Mouse (Mus musculus) heart, embryonic 12.5 days (tissue): ENCODE measurements at regions not wholly inside any gene's neighbourhood (a gene's known extent, or its start where the extent isn't known, plus 50 kb on each side); places are given as distances from the start of the nearest gene placed in this dataset.

Source experiments
- ATAC-seq: fragments of 200-750 bp; cut with Nextera tagmentation; 2 replicates; pipeline ENCODE4 v1.8.0; 2017; ENCODE audit warnings: moderate TSS enrichment, moderate library complexity; ENCODE audit not compliant: insufficient number of reproducible peaks, low FRiP score
- H3K27ac ChIP-seq: fragments of 300-500 bp; sonication (generic); 2 replicates; pipeline ENCODE4 v1.5.1; 2016; ENCODE audit warnings: mild to moderate bottlenecking, moderate library complexity; ENCODE audit not compliant: poor library complexity, severe bottlenecking
- H3K27me3 ChIP-seq: fragments of 300-500 bp; sonication (generic); replicated peaks from 2 replicates; pipeline ENCODE4 v1.6.1; 2016; ENCODE audit warnings: mild to moderate bottlenecking, moderate library complexity
- H3K36me3 ChIP-seq: fragments of 300-500 bp; sonication (generic); 2 replicates; pipeline ENCODE4 v1.6.1; 2016; ENCODE audit warnings: mild to moderate bottlenecking, moderate library complexity
- H3K4me1 ChIP-seq: fragments of 300-500 bp; sonication (generic); replicated peaks from 2 replicates; pipeline ENCODE4 v1.6.1; 2016; ENCODE audit warnings: mild to moderate bottlenecking
- H3K4me2 ChIP-seq: fragments of 300-500 bp; sonication (generic); 2 replicates; pipeline ENCODE4 v1.6.1; 2016; ENCODE audit warnings: mild to moderate bottlenecking, moderate library complexity
- H3K4me3 ChIP-seq: fragments of 300-500 bp; sonication (generic); 2 replicates; pipeline ENCODE4 v1.5.1; 2016; ENCODE audit warnings: mild to moderate bottlenecking
- H3K9ac ChIP-seq: fragments of 300-500 bp; sonication (generic); 2 replicates; pipeline ENCODE4 v1.6.1; 2016; ENCODE audit warnings: mild to moderate bottlenecking, moderate library complexity
- H3K9me3 ChIP-seq: fragments of 300-500 bp; sonication (generic); replicated peaks from 2 replicates; pipeline ENCODE4 v1.6.1; 2016; ENCODE audit warnings: mild to moderate bottlenecking, moderate library complexity
- WGBS: fragments of 180-500 bp; shearing (Covaris S2); methylation state at CpG from one replicate; pipeline ENCODE4 v1.1.7; 2016; 5-methylcytosine and 5-hydroxymethylcytosine counted together

- Histone ChIP-seq H3K4me3 (no peak overlapping the region), H3K27me3 (no peaks in the 10 kb centered on the region; the same call in none of the 2 replicates), H3K4me2 (no peak overlapping the region), H3K4me1 (no peaks in the 10 kb centered on the region), H3K9ac (no peak overlapping the region), H3K36me3 (no peaks in the 10 kb centered on the region), H3K9me3 (no peaks in the 10 kb centered on the region), H3K27ac (no peak overlapping the region)
- ATAC-seq, result no peak
- 75% methylated on average over 6 of the region's 6 CpGs for WGBS
These were observed 210.4 kb upstream of the Cdh4 start for GRCm38 (mm10) chr2:179231708-179232354.

- Histone ChIP-seq H3K27ac (no peak overlapping the region), H3K9me3 (no peaks in the 10 kb centered on the region), H3K4me2 (no peak overlapping the region), H3K4me1 (no peaks in the 10 kb centered on the region), H3K27me3 (no peaks in the 10 kb centered on the region), H3K9ac (no peak overlapping the region), H3K36me3 (no peaks in the 10 kb centered on the region), H3K4me3 (no peak overlapping the region)
- no peak for ATAC-seq
- 77% methylated on average over 11 of the region's 11 CpGs for WGBS
These were observed 204.1 kb upstream of the Cdh4 start for GRCm38 (mm10) chr2:179238166-179238565.

- Histone ChIP-seq H3K4me2 (no peak overlapping the region), H3K9ac (no peak overlapping the region), H3K27me3 (no peaks in the 10 kb centered on the region), H3K9me3 (no peaks in the 10 kb centered on the region), H3K4me1 (no peaks in the 10 kb centered on the region), H3K4me3 (no peak overlapping the region), H3K36me3 (no peaks in the 10 kb centered on the region), H3K27ac (no peak overlapping the region)
- no peak for ATAC-seq
- WGBS, result 68% methylated on average over 2 of the region's 2 CpGs
These were observed 181.3 kb upstream of the Cdh4 start for GRCm38 (mm10) chr2:179260892-179261291.

- WGBS, result 69% methylated on average over 4 of the region's 4 CpGs
- Histone ChIP-seq H3K27me3 (no peaks in the 10 kb centered on the region), H3K27ac (no peak overlapping the region), H3K9ac (no peak overlapping the region), H3K4me2 (no peak overlapping the region), H3K4me3 (no peak overlapping the region), H3K36me3 (no peaks in the 10 kb centered on the region), H3K9me3 (no peaks in the 10 kb centered on the region), H3K4me1 (no peaks in the 10 kb centered on the region)
- ATAC-seq, result no peak
These were observed 178.3 kb upstream of the Cdh4 start for GRCm38 (mm10) chr2:179263888-179264287.

GRCm38 (mm10) chr2:179265436-179265835 is 176.8 kb upstream of the Cdh4 start:
- no peaks in the 10 kb centered on the region for H3K27me3 ChIP-seq
- no peak overlapping the region for H3K27ac ChIP-seq
- H3K9ac ChIP-seq, result no peak overlapping the region
- H3K4me1 ChIP-seq, result no peaks in the 10 kb centered on the region
- ATAC-seq, result no peak
- WGBS, result 65% methylated on average over 5 of the region's 5 CpGs
- H3K36me3 ChIP-seq, result no peaks in the 10 kb centered on the region
- no peaks in the 10 kb centered on the region for H3K9me3 ChIP-seq
- no peak overlapping the region for H3K4me3 ChIP-seq
- H3K4me2 ChIP-seq, result no peak overlapping the region

GRCm38 (mm10) chr2:179277204-179277886 is 164.9 kb upstream of the Cdh4 start:
- no peak for ATAC-seq
- Histone ChIP-seq H3K4me3 (no peak overlapping the region), H3K9ac (no peak overlapping the region), H3K36me3 (no peaks in the 10 kb centered on the region), H3K27ac (no peak overlapping the region), H3K4me2 (no peak overlapping the region), H3K4me1 (no peaks in the 10 kb centered on the region), H3K9me3 (no peaks in the 10 kb centered on the region), H3K27me3 (no peaks in the 10 kb centered on the region)
- WGBS, result 73% methylated on average over 15 of the region's 15 CpGs

- Histone ChIP-seq H3K9me3 (no peaks in the 10 kb centered on the region), H3K4me3 (no peak overlapping the region), H3K27ac (no peak overlapping the region), H3K4me1 (no peaks in the 10 kb centered on the region), H3K36me3 (no peaks in the 10 kb centered on the region), H3K9ac (no peak overlapping the region), H3K27me3 (no peaks in the 10 kb centered on the region), H3K4me2 (no peak overlapping the region)
- ATAC-seq, result no peak
- 62% methylated on average over 4 of the region's 4 CpGs for WGBS
These were observed 164.3 kb upstream of the Cdh4 start for GRCm38 (mm10) chr2:179277887-179278282.

- H3K4me3 ChIP-seq, result no peak overlapping the region
- no peak overlapping the region for H3K4me2 ChIP-seq
- H3K4me1 ChIP-seq, result no peaks in the 10 kb centered on the region
- H3K27ac ChIP-seq, result no peak overlapping the region
- H3K9ac ChIP-seq, result no peak overlapping the region
- H3K27me3 ChIP-seq, result no peaks in the 10 kb centered on the region
- WGBS, result 80% methylated on average over 6 of the region's 6 CpGs
- no peak for ATAC-seq
- no peaks in the 10 kb centered on the region for H3K36me3 ChIP-seq
- no peaks in the 10 kb centered on the region for H3K9me3 ChIP-seq
These were observed 160.0 kb upstream of the Cdh4 start for GRCm38 (mm10) chr2:179282276-179282675.

GRCm38 (mm10) chr2:179290394-179290793 is 151.8 kb upstream of the Cdh4 start:
- Histone ChIP-seq H3K9ac (no peak overlapping the region), H3K4me2 (no peak overlapping the region), H3K27ac (no peak overlapping the region), H3K4me3 (no peak overlapping the region), H3K36me3 (no peaks in the 10 kb centered on the region), H3K4me1 (no peaks in the 10 kb centered on the region), H3K27me3 (no peaks in the 10 kb centered on the region; the same call in 1 of the 2 replicates), H3K9me3 (no peaks in the 10 kb centered on the region)
- ATAC-seq, result no peak
- 73% methylated on average over 5 of the region's 5 CpGs for whole genome bisulfite sequencing

- ATAC-seq, result no peak
- no peak overlapping the region for H3K27ac ChIP-seq
- H3K4me1 ChIP-seq, result no peaks in the 10 kb centered on the region
- no peaks in the 10 kb centered on the region for H3K9me3 ChIP-seq
- no peak overlapping the region for H3K4me3 ChIP-seq
- H3K27me3 ChIP-seq, result no peaks in the 10 kb centered on the region; the same call in 1 of the 2 replicates
- WGBS, result 81% methylated on average over 1 of the region's 1 CpGs
- no peaks in the 10 kb centered on the region for H3K36me3 ChIP-seq
- no peak overlapping the region for H3K4me2 ChIP-seq
- no peak overlapping the region for H3K9ac ChIP-seq
These were observed 151.1 kb upstream of the Cdh4 start for GRCm38 (mm10) chr2:179291046-179291563.

GRCm38 (mm10) chr2:179291958-179292357 is 150.3 kb upstream of the Cdh4 start:
- Histone ChIP-seq H3K4me1 (no peaks in the 10 kb centered on the region), H3K4me2 (no peak overlapping the region), H3K27ac (no peak overlapping the region), H3K9ac (no peak overlapping the region), H3K9me3 (no peaks in the 10 kb centered on the region), H3K4me3 (no peak overlapping the region), H3K36me3 (no peaks in the 10 kb centered on the region), H3K27me3 (no peaks in the 10 kb centered on the region; the same call in 1 of the 2 replicates)
- WGBS, result 90% methylated on average over 8 of the region's 8 CpGs
- no peak for ATAC-seq
